Mouse (Mus musculus) gastrocnemius, postnatal 25 days (tissue): ENCODE data around the gene Numa1. TPM values are rescaled to one million over a fixed set of nuclear protein-coding genes. Genes with fewer than 3 reads are reported as not detected.
"Not testable (repeated sequence)": the region's sequence is repeated elsewhere in the genome, so short reads cannot be mapped to it uniquely, and the experiment has no call there.

ENCODE experiments used
- DNase-seq: peaks from one replicate; pipeline ENCODE4 v3.0.0; 2022
- total RNA-seq, 2 experiments: library from RNA; stranded (reverse); gene quantifications; 1 replicate in 1 of 2; 2 replicates in 1 of 2; pipeline ENCODE4 v1.2.3; 2021

Numa1 gene
- total RNA-seq, 2 experiments from 2014 or later = 43.8 to 46.7 TPM

DNA sequence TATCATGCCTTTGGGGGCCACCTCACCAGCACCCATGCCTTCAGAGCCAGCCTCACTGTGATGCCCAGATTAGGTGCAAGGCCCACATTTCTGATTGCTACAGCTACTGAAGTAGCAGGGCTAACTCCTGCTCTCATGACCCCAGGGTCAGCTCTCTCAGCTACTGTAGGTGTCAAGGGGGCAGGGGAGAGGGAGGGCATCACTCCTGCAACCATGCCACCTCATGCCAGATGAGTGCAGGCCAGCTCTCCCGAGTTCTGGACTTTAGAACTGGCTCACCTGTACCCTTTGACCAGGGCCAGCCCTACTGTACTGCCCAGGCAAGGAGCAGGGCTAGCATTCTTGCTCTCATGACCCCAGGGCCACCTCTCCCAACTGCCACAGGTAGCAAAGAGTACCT, 48.8 kb downstream of the Numa1 start:
- no peak for DNase-seq

DNA sequence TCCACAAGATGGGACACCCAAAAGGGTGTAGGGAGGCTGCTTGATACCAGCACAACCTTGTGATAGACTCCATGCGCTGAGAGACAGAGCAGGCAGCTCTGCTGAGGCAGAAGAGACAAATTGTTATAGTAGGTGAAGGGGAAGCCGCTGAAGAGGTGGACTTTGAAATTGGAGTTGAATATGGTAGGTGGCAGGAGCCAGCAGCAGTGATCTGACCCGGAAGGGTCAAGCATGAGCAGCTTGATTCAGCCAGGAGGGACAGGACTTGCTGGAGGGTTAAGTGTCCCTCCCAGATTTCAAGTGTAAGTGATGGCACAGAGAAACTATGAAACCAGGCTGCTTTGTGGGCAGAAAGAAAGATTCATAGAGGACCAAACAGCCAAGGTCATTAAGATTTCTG, 51.2 kb downstream of the Numa1 start:
- DNase-seq = no peak

DNA sequence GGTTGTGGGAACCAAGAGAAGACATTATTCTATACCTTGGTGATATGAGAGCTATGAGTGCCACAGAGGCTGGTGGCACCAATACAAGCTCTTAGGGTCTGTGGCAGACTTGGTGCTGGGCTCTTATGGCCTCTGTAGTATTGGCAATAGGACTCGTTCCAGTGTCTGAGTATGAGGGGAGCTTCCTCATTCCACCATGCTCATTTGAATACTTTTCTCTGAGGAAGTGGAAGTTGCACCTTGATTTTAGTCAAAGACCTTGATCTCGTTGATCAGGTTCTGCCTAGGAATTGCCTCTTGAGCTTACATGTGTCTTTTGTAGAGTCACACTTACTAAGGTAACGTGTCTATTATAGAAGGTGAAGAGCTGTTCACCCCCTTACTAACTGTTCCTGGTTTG, 60.3 kb downstream of the Numa1 start:
- no peak for DNase-seq

DNA sequence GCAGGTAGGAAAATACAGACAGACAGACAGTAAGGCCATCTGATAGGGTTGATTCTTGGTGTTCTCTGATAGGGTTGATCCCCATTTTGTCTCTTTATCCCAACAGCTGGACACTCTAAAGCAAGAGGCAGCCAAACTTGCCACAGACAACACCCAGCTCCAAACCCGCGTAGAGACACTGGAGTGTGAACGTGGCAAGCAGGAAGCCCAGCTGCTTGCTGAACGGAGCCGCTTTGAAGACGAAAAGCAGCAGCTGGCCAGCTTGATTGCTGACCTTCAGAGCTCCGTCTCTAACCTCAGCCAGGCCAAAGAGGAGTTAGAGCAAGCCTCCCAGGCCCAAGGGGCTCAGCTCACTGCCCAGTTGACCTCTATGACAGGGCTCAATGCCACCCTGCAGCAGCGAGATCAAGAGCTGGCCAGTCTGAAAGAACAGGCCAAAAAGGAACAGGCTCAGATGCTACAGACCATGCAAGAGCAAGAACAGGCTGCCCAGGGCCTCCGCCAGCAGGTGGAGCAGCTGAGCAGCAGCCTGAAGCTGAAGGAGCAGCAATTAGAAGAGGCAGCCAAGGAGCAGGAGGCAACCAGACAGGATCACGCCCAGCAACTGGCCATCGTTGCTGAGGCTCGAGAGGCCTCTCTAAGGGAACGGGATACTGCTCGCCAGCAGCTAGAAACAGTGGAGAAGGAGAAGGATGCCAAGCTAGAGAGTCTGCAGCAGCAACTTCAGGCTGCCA, 64.5 kb downstream of the Numa1 start:
- DNase-seq = peak; percentile 87

DNA sequence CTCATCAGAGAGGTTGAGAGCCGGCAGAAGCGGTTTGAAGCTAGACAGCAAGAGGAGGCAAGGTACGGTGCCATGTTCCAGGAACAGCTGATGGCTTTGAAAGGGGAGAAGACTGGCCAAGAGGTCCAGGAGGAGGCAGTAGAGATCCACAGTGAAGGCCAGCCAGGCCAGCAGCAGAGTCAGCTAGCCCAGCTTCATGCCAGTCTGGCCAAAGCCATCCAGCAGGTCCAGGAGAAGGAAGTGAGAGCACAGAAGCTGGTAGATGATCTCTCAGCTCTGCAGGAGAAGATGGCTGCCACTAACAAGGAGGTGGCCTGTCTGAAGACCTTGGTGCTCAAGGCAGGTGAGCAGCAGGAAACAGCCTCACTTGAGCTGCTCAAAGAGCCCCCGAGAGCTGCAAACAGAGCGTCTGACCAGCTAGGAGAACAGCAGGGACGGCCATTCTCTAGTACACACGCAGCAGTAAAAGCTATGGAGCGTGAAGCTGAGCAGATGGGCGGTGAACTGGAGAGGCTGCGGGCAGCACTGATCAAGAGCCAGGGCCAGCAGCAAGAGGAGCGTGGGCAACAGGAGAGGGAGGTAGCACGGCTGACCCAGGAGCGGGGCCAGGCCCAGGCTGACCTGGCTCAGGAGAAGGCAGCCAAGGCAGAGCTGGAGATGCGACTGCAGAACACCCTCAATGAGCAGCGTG, 65.7 kb downstream of the Numa1 start:
- no peak for DNase-seq

DNA sequence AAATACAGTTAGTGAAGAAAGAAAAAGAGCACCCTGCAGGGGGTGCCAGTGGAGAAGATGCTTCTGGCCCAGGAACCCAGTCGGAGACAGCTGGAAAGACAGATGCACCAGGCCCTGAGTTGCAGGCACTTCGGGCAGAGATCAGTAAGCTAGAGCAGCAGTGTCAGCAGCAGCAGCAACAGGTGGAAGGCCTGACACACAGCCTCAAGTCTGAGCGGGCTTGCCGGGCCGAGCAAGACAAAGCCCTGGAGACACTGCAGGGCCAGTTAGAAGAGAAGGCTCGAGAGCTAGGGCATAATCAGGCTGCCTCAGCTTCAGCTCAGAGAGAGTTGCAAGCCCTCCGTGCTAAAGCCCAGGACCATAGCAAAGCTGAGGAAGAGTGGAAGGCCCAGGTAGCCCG, 66.4 kb downstream of the Numa1 start:
- no peak for DNase-seq

DNA sequence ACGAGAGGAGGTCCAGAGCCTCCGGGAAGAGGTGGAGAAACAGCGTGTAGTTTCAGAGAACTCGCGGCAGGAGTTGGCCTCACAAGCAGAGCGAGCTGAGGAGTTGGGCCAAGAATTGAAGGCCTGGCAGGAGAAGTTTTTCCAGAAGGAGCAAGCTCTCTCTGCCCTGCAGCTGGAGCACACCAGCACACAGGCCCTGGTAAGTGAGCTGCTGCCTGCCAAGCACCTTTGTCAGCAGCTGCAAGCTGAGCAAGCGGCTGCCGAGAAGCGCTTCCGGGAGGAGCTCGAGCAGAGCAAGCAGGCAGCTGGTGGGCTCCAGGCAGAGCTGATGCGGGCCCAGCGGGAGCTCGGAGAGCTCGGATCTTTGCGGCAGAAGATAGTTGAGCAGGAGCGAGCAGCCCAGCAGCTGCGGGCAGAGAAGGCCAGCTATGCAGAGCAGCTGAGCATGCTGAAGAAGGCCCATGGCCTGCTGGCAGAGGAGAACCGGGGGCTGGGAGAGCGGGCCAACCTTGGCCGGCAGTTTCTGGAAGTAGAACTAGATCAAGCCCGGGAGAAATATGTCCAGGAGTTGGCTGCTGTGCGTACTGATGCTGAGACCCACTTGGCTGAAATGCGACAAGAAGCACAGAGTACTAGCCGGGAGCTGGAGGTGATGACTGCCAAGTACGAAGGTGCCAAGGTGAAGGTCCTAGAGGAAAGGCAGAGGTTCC, 67.2 kb downstream of the Numa1 start:
- DNase-seq = peak; percentile 78

DNA sequence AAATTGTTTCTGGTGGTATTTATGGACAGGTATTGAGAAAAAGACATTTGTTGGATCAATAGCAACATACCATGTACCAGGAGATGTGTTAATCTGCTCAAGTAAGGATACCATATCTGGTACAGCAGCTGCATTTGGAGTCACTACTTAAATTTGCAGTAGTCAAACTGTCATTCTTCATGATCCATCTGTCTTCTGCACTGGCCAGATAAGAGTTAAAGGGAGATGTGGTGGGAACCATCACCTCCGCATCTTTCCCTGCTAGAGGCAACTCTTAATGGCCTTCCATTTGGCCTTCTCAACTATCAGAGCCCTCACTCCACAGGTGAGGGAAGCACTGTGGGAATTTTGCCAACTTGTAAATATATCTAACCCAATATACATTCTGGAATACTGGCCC, 72.6 kb downstream of the Numa1 start:
- DNase-seq = no peak

DNA sequence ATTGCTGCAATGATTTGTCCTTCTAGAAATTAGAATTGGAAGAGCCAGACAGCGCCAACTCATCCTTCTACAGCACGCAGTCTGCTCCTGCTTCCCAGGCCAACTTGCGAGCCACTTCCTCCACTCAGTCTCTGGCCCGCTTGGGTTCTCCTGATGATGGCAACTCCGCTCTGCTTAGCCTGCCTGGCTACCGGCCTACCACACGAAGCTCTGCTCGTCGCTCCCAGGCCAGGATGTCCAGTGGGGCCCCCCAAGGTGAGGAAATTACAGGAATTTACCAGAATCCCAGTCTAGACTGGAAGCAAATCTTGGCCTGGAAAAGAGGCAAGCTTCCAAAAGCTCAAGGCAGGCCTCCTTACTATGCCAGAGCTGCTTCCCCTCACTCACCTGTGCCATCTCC, 77.9 kb downstream of the Numa1 start:
- DNase-seq = no peak

DNA sequence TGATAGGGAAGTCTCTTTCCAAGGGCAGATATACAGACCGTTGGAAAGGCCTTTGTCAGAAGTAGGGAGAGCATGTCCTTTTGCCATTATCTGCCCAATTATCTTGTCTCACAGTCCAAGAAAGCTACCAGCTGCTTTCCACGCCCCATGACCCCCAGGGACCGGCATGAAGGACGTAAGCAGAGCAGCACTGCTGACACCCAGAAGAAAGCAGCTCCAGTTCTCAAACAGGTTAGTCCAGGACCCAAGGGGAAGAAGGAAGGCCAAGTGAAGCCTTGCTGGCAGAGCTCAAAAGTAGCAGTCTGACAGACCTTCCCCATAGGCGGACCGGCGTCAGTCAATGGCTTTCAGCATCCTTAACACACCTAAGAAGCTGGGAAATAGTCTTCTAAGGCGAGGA, 79.5 kb downstream of the Numa1 start:
- no peak for DNase-seq

DNA sequence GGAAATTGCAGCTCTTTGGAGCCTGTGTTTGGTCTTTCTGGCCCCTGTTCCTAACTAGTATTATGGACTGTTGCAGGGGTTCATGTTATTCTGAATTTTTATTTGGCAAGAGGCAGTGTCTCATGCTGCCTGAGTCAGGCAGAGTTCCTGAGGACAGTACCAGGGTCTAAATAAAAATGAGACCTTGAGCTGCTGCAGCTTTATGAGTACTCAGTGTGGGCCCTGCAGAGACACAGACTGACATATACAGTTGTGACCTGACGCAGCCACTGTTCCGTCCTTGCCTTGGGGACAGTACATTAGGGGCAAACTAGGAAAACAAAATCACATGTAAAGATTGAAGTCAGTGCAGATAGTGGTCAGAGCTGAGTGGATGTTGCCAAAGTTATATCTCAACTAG, 81.1 kb downstream of the Numa1 start:
- DNase-seq = no peak

DNA sequence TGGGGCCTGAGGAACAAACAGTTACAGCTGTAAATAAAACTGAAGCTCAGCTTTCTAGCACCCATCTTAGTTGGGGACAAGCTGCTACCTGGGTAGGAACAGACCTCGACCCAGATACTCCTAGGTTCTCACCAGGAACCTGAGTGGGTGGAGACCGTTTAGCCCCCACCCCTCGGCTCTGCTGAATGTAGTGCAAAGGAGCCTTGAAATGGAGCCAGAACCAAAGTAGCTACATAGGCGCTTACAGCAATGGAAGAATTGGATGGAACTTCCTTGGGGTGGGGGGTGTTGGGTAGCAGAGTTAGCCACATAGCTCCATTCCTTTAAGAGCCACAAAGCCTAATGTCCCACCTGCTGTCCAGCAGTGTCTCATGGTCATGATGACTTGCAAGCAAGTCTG, 83.0 kb downstream of the Numa1 start:
- no peak for DNase-seq

DNA sequence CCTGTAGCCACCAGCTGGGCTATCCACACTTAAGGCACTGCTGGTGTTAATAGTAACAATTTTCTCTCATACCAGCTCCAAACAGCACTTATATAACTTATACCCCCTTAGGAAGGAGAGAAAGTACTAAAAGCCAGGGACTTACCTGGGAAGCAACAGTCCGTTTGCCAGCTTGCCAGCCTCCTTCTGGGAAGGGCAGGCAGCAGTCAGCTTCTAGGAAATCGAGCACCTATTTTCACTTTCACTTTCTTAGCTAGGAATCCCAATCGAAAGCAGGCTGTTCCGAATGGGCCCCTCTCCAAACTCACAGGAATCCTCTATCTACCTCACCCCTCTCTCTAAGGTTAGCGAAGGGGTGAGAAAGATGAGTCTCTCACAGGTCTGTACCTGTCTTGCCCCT, 83.5 kb downstream of the Numa1 start:
- no peak for DNase-seq

DNA sequence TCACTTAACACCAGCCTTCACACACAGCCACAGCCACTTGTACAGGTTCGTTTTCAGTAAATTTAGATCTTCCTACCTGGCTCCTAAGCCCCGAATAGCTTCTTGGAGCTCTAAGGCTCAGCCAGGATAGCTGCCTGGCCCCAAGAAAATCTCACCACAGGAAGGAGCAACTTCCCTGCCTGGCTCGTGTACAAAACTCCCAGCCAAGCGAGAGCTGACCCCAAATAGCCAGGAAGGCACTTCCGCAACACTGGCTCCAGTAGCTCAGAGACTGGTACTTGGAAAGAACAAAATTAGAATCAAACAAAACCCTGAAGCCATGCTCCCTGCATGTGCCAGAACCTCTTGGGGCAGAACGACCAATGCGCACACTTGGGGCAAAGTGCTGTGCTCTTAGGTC, 84.1 kb downstream of the Numa1 start:
- no peak for DNase-seq

DNA sequence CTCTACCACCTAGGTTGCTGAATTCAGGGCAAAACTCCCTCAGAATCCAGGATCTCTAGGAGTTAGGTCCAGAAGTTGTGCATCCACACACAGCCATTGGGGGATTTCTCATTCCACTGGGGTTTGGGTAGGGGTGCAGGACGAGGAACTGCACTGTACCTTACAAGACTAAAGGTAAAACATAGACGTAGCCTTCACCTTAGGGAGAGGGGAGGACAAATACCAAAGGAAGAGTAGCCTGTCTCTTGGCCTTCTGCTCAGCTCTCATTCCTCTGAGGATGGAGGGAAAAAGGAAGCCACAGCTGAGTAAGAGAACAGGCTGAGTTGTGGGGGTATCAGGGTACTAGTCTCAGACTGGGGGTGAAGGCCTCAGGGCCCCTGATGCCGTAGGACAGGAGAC, 84.7 kb downstream of the Numa1 start, which contains the start of gene Il18bp:
Gene Il18bp (minus strand): TSS at position 101 of the 400 bp plus-strand sequence.
- DNase-seq = no peak

DNA sequence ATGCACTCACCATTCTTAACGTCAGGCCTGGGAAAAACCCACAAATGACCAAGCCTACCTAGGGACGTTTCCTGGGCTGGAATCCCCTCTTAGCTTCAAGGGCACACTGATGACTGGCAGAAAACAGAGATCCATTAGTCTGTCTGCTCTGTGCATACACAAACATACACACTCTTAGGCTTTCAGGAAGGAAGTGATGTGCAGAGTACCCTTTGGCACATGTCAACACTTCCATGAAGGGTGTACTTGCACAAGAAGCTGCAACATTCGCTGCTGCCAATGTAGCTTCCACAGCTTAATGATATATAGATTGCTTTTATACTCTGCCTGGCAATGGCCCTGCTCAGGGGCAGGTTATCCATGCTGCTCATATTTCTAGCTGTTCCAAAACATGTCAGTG, 85.5 kb downstream of the Numa1 start:
- DNase-seq = no peak

DNA sequence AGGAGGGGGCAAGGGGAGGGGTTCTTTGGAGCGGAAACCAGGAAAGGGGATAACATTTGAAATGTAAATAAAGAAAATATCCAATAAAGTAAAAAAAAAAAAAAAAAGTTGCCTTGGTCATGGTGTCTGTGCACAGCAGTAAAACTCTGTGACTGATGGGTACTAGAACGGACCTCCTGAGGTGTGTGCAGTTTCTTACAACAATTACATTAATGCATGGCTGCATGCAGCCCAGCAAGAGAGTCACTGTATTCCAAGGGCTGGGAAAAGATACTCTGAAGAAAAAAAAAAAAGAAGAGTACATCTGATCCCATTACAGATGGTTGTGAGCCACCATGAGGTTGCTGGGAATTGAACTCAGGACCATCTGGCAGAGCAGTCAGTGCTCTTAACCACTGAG, 87.0 kb downstream of the Numa1 start:
- DNase-seq = not testable (repeated sequence)

DNA sequence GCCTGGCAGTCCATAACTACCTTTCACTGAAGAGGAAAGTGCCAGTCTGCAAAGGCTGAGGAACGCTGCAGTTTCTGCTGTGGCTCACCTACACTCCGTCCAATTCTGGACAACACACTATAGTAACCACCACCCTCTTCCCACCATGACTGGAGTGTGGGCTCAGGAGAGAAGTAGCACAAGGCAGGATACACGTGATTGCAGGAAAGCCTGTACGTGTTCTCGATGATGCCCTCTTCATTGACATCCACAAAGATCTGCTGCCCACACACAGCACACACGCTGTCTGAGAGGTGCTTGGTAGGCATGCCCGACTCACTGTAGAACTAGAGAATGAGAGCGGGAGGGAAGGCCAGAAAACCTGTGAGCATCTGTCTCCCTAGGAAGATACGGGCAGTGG, 89.9 kb downstream of the Numa1 start:
- DNase-seq = no peak

DNA sequence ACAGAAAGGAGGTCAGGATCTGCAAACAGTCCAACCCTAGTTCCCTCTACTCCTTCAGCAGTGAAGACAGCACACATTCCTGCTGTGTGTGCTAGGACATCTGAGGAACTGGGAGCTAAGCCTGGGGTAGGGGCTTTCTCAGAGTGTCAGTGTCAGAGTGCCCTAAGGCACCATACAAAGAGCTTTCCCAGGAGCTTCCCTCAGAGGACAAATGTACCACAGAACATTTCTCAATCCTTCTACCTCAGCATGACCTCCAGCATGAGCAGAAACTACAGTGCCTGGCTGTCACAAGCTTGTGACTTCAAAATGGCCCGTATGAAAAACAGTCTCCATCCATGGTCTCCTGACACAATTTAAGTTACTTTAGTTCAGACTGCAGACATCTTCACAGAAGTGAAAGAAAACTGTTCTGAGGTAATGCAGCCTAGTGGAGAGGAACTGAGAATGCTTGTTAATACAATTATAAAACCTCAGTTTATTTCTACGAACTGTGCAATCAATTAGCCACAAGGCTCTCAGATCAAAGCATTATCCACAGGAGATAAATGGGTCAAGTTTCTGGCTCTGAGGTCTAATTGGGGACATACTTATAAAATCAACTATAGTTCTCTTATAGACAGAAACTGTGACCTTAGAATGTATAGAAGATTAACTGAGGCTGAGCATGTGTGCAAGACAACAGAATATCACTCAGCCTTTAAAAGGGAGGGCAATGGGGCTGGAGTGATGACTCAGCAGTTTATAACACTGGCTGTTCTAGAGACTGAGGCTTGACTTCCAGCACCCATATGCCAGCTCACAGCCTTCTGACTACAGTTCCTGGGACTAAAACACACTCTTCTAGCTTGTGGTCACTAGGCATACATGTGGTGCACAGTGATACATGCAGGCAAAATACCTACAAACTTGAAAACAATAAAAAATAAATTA, 91.5 kb downstream of the Numa1 start:
- no peak for DNase-seq

DNA sequence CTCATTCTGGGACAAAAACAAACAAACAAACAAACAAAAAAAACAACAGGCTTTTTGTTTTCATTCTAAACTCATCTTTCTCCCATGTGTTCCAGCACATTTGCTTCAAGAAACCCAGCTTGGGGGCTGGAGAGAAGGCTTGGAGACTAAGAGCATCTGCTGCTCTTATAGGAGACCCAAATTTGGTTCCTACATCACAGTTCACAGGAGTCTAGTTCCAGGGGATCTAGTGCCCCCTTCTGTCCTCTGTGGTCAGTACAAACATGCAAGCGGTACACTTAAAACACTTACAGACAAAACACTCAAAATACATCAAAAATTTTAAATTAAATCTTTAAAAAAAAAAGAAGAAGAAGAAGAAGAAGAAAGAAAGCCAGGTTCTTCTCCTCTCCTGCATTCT, 101.0 kb downstream of the Numa1 start:
- DNase-seq = no peak

DNA sequence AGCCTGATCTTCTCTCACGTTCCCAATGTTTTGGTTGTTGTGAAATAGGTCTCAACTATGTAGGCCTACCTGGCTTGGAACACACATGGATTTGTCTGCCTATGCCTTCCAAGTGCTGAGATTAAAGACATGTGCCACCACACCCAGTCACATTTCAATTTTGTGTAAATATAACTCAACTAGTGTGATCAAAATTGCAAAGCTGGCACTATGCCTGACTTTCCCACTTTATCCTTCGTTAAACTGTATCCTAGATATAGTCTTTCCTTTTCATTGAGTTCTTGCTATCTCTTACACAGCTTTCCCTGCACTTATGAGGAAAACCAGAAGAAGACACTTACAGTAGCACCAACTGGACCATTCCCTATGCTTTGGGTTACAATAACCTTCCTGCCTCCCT, 101.6 kb downstream of the Numa1 start:
- no peak for DNase-seq

DNA sequence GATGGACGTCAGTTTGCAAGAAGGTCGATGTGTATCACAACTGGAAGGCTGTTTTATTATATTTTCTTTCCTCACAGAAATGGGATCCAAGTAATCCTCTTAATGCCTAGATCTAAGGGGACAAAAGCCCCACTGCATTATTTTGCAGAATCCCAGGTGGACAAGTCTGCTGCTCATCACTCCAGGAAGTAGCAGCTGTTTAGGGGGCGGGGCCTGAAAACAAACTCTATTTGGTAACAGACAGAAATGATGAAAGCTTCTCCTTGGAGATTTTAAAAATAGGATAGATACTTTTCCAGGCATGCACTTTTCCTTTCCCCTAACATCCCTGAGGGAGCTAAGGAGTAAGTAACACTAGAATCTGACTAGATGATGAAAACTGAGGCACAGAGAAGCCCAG, 103.4 kb downstream of the Numa1 start:
- no peak for DNase-seq
